Mouse (Mus musculus) heart, adult 2 months (tissue): Measurements from ENCODE around the gene Gm3336.

ENCODE experiments used
- CTCF ChIP-seq: fragments of 200-600 bp; IDR thresholded peaks from 2 replicates; pipeline ENCODE4 v1.8.1; 2022; ENCODE audit warnings: antibody characterized with exemption, mild to moderate bottlenecking, moderate library complexity
- EP300 ChIP-seq: fragments of 200-500 bp; IDR thresholded peaks from 2 replicates; pipeline ENCODE4 v1.6.1; 2011; ENCODE audit warnings: low read depth, low read length, control low read depth; ENCODE audit not compliant: insufficient read depth
- POLR2A ChIP-seq: fragments of 200-500 bp; IDR thresholded peaks from 2 replicates; pipeline ENCODE4 v1.6.1; 2011; ENCODE audit warnings: mild to moderate bottlenecking, low read depth, low read length, control low read depth; ENCODE audit not compliant: insufficient read depth

DNA sequence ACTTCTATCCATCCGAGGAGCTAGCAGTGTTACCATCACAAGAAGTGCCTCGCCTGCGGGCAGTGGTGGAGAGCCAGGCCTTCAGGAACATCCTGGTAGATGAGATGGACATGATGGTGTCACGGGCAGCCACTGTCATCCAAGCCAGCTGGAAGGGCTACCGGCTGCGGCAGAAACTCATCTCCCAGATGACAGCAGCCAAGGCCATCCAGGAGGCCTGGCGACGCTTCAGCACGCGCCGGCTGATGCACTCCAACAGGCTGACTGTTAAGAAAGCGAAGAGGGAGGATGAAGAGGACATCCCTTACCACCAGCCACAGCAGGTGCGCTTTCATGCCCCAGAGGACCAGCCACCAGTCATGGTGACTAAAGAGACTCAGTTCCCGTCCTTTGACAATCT lies 10.1 kb upstream of the Gm3336 start:
- TF ChIP-seq EP300, result no peak
- no peak for TF ChIP-seq POLR2A
- no peak for TF ChIP-seq CTCF
